Mouse (Mus musculus): ENCODE measurements around the gene Gm8897.
"Not testable (repeated sequence)": the region's sequence is repeated elsewhere in the genome, so short reads cannot be mapped to it uniquely, and the experiment has no call there.

The Gm8897 gene

GRCm38 (mm10) chr5:11416118-11416517, at the start of gene Gm8897:
TSS of gene Gm8897 (plus strand) at chr5:11416418.
- DNase-seq: not testable (repeated sequence)

DNA sequence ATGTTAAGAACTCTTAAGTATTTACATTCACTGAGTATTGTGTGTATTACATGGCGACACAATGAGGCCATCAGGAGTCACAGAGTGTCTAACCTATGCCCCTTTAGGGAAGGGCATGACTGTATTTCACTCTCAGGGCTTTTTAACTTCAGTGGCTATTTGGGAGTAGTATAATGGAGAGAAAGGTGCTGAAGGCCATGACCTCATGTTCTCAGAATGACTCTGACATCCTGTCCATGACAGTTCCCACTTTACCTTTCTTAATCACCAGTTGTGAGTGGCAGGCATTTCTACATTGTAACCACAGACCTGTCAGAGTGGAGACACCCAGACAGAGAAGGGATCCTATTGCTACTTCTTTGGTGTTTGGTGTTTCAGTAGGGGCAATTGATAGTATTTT, 473 bp downstream of the Gm8897 start:
- DNase-seq: not testable (repeated sequence)

Measured in cerebellum, adult 11-12 months (tissue).